Mouse (Mus musculus) ovary, adult 2 months (tissue): ENCODE measurements around the gene Bcl11b. TPM values are rescaled to one million over a fixed set of nuclear protein-coding genes. Genes with fewer than 3 reads are reported as not detected.

ENCODE experiments used
- polyA plus RNA-seq: library from polyadenylated mRNA; depleted of rRNA; stranded (reverse); fragments of >200 nt; gene quantifications from 2 replicates; pipeline ENCODE4 v1.2.3, GENCODE M21; 2012; rRNA removed

The Bcl11b gene
- polyA plus RNA-seq, result 0.51 and 0.81 TPM in 2 replicates

GRCm38 (mm10) chr12:108003483-108003882 lies at the start of gene Bcl11b:
Bcl11b (minus strand) TSS chr12:108003602.

Other genes with a start within 250 kb of the Bcl11b start
- 9.8 and 12.4 TPM in 2 replicates for gene Setd3, start 175.7 kb upstream of the Bcl11b start, polyA plus RNA-seq
- 9.8 and 15.5 TPM in 2 replicates for gene Ccnk, start 176.0 kb upstream of the Bcl11b start, polyA plus RNA-seq